Mouse (Mus musculus) ES-E14 (cell line): ENCODE data around the gene Ap5z1. TPM values are rescaled to one million over a fixed set of nuclear protein-coding genes. Genes with fewer than 3 reads are reported as not detected.

ENCODE experiments used
- DNase-seq: peaks from one replicate; pipeline ENCODE4 v3.0.0-alpha.2; 2013; ENCODE audit warnings: low read depth, low spot score
- H3K27ac ChIP-seq: 2 replicates; pipeline ENCODE4 v1.5.1; 2012; ENCODE audit warnings: low read depth, mild to moderate bottlenecking, low read length, moderate library complexity, mixed read lengths; ENCODE audit not compliant: poor library complexity, insufficient read depth, severe bottlenecking
- H3K36me3 ChIP-seq: 2 replicates; pipeline ENCODE4 v1.6.1; 2012; ENCODE audit warnings: mild to moderate bottlenecking, low read length, moderate library complexity, mixed read lengths; ENCODE audit not compliant: control insufficient read depth, poor library complexity, insufficient read depth, severe bottlenecking
- H3K4me1 ChIP-seq, 2 experiments: fragments of 150-350 bp in 1 of 2; sonication (generic) in 1 of 2; 2 replicates each; pipeline ENCODE4 v1.6.1; 2012; ENCODE audit warnings: low read length in 2 of 2, mild to moderate bottlenecking in 1 of 2, mixed read lengths in 1 of 2; ENCODE audit not compliant: control insufficient read depth in 2 of 2, insufficient read depth in 2 of 2, poor library complexity in 1 of 2
- H3K4me3 ChIP-seq, 2 experiments: fragments of 150-350 bp in 1 of 2; sonication (generic) in 1 of 2; 2 replicates each; pipeline ENCODE4 v1.5.1; 2012; ENCODE audit warnings: low read length in 2 of 2, low read depth in 1 of 2, mild to moderate bottlenecking in 1 of 2, mixed read lengths in 1 of 2; ENCODE audit not compliant: insufficient read depth in 1 of 2, poor library complexity in 1 of 2, severe bottlenecking in 1 of 2
- H3K9ac ChIP-seq: 2 replicates; pipeline ENCODE4 v1.6.1; 2012; ENCODE audit warnings: low read depth, mild to moderate bottlenecking, low read length, mixed read lengths; ENCODE audit not compliant: poor library complexity, insufficient read depth, severe bottlenecking
- H3K9me3 ChIP-seq: fragments of 150-350 bp; sonication (generic); 2 replicates; pipeline ENCODE4 v1.6.1; 2012; ENCODE audit warnings: low read depth, mild to moderate bottlenecking, low read length; ENCODE audit not compliant: control insufficient read depth, insufficient read depth
- CHD2 ChIP-seq: IDR thresholded peaks from 2 replicates; pipeline ENCODE4 v1.6.1; 2014; ENCODE audit warnings: mild to moderate bottlenecking, low read depth, low read length, inconsistent platforms
- HCFC1 ChIP-seq: IDR thresholded peaks from 2 replicates; pipeline ENCODE4 v1.6.1; 2012; ENCODE audit warnings: low read length, inconsistent platforms, borderline replicate concordance; ENCODE audit not compliant: insufficient read depth
- MAFK ChIP-seq: IDR thresholded peaks from 2 replicates; pipeline ENCODE4 v1.6.1; 2014; ENCODE audit warnings: mild to moderate bottlenecking, low read depth, low read length, inconsistent platforms; ENCODE audit not compliant: insufficient read depth
- ZC3H11A ChIP-seq: IDR thresholded peaks from 2 replicates; pipeline ENCODE4 v1.6.1; 2012; ENCODE audit warnings: low read depth, mild to moderate bottlenecking, inconsistent platforms, low read length, borderline replicate concordance
- ZNF384 ChIP-seq: IDR thresholded peaks from 2 replicates; pipeline ENCODE4 v1.6.1; 2012; ENCODE audit warnings: low read depth, low read length, inconsistent platforms
- in situ Hi-C, 2 experiments: fragments of 600-800 bp; cut with MboI; formaldehyde crosslinking; loops; one replicate each; pipeline ENCODE4 v1.15.1; 2025; ENCODE audit warnings: low sequenced_read_pairs in 2 of 2, inconsistent platforms in 1 of 2; ENCODE audit not compliant: unreplicated experiment in 2 of 2
- total RNA-seq: library from RNA; depleted of rRNA; stranded (reverse); fragments of 300-350 nt; gene quantifications from 2 replicates; pipeline ENCODE4 v1.2.3, GENCODE M21; 2012

The Ap5z1 gene
- total RNA-seq, 1 experiment: 17.4 TPM

- Histone ChIP-seq H3K9ac (peak overlapping the region; percentile 31; the same call in 1 of the 2 replicates), H3K4me1 (peaks cover 2 to 35% of the 10 kb centered on the region in 2 experiments; a peak in 2 of 4 replicates), H3K36me3 (peaks cover 19% of the 10 kb centered on the region; the same call in 1 of the 2 replicates), H3K4me3 (no peak overlapping the region), H3K27ac (peak overlapping the region; percentile 26; the same call in 1 of the 2 replicates), H3K9me3 (no peaks in the 10 kb centered on the region)
- peak; percentile 94 for DNase-seq
- in situ Hi-C loops: loop anchor here in 1 of 2 experiments (10.0 kb wide), 1 partner anchor 83 kb away; no protein-coding TSS in a partner anchor
- TF ChIP-seq ZC3H11A: peak; percentile 80; the same call in 1 of the 2 replicates
- TF ChIP-seq MAFK: no peak
Observed at GRCm38 (mm10) chr5:142448076-142448475, 15.7 kb upstream of the Ap5z1 start.

GRCm38 (mm10) chr5:142448623-142449022 lies 15.1 kb upstream of the Ap5z1 start:
- in situ Hi-C loops: loop anchor here in 1 of 2 experiments (10.0 kb wide), 1 partner anchor 84 kb away; no protein-coding TSS in a partner anchor
- no peak overlapping the region for H3K4me3 ChIP-seq
- no peak overlapping the region for H3K9ac ChIP-seq
- H3K36me3 ChIP-seq: peaks cover 24% of the 10 kb centered on the region; the same call in 1 of the 2 replicates
- no peak overlapping the region for H3K27ac ChIP-seq
- no peak for DNase-seq
- H3K9me3 ChIP-seq: no peaks in the 10 kb centered on the region
- TF ChIP-seq ZC3H11A (no peak), MAFK (no peak), ZNF384 (no peak), CHD2 (no peak), HCFC1 (no peak)
- peaks cover 2 to 33% of the 10 kb centered on the region in 2 experiments; a peak in 2 of 4 replicates for H3K4me1 ChIP-seq

- in situ Hi-C loops: no loop called here
- no peak for DNase-seq
- peak overlapping the region; percentile 20; the same call in 1 of the 2 replicates for H3K27ac ChIP-seq
- no peak overlapping the region for H3K9ac ChIP-seq
- H3K4me3 ChIP-seq: no peak overlapping the region
- H3K9me3 ChIP-seq: no peaks in the 10 kb centered on the region
- H3K36me3 ChIP-seq: peaks cover 40% of the 10 kb centered on the region
- TF ChIP-seq MAFK: no peak
- TF ChIP-seq ZC3H11A: no peak
- TF ChIP-seq ZNF384: no peak
- no peak for TF ChIP-seq CHD2
- no peak for TF ChIP-seq HCFC1
- peaks cover 0 to 21% of the 10 kb centered on the region in 2 experiments; a peak in 1 of 4 replicates for H3K4me1 ChIP-seq
Observed at GRCm38 (mm10) chr5:142450846-142451245, 12.9 kb upstream of the Ap5z1 start.

GRCm38 (mm10) chr5:142451759-142452158 lies 12.0 kb upstream of the Ap5z1 start:
- Histone ChIP-seq H3K9ac (no peak overlapping the region; the same call in 1 of the 2 replicates), H3K4me3 (peak overlapping the region; percentile 3 to 29; a peak in 3 of 4 replicates), H3K36me3 (peaks cover 47% of the 10 kb centered on the region), H3K27ac (peak overlapping the region; percentile 20; the same call in 1 of the 2 replicates), H3K9me3 (no peaks in the 10 kb centered on the region), H3K4me1 (peaks cover 0 to 17% of the 10 kb centered on the region in 2 experiments; a peak in 1 of 4 replicates)
- peak; percentile 95 for DNase-seq
- in situ Hi-C loops: no loop called here
- TF ChIP-seq HCFC1 (no peak), MAFK (no peak), ZNF384 (no peak)

GRCm38 (mm10) chr5:142453742-142454141 lies 10.0 kb upstream of the Ap5z1 start:
- no peak for DNase-seq
- peaks cover 62% of the 10 kb centered on the region for H3K36me3 ChIP-seq
- no peak overlapping the region for H3K27ac ChIP-seq
- in situ Hi-C loops: no loop called here
- H3K4me1 ChIP-seq: peaks cover 0 to 18% of the 10 kb centered on the region in 2 experiments; a peak in 2 of 4 replicates
- no peak overlapping the region for H3K4me3 ChIP-seq
- no peaks in the 10 kb centered on the region for H3K9me3 ChIP-seq
- H3K9ac ChIP-seq: no peak overlapping the region
- TF ChIP-seq HCFC1: no peak
- no peak for TF ChIP-seq ZNF384
- no peak for TF ChIP-seq CHD2
- TF ChIP-seq ZC3H11A: no peak
- TF ChIP-seq MAFK: no peak
